Mouse (Mus musculus): ENCODE results near the gene Zfp872.
"Not testable (repeated sequence)": the region's sequence is repeated elsewhere in the genome, so short reads cannot be mapped to it uniquely, and the experiment has no call there.

DNA sequence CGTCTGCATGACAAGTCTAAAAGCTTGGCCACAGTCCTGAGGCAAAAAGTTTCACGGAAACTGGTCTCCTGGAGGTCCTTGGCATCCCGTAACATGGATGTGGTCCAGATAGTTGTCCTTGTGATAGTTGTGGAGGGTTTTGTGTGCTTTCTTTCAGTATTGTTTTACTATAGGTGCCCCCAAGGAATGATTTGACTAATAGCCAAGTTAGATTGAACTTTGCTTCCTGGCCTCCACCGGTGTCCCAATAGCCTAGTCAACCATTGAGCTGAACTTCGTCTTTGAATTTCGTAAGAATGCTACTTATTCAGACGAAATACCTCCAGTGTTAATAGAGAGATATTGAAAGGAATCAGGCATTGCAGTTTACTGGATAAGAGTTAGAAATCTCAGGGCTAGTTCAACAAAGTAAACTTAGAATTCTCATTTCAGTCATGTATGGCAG lies 37.6 kb upstream of the Zfp872 start:
- not testable (repeated sequence) for TF ChIP-seq EP300, POLR2A (IDR thresholded peaks at IDR 0.05; ENCODE audit: insufficient read depth, low read depth, low read length)
